ENCODE assay signal across 8 mouse cellular contexts in genomic region chr14:27337156-27337555, GRCm38 (mm10).
A peak's percentile ranks its signal among the peaks of the same experiment; 100 is the strongest.
DNase-seq lines count a peak whose midpoint lies in the region; ATAC-seq lines count a peak whose summit lies in the region.

No protein-coding gene starts in this region.

- ATAC-seq in hindbrain, embryonic 11.5 days (ENCODE audit: low FRiP score), result no peak
- no peak for ATAC-seq in limb, embryonic 13.5 days (ENCODE audit: low FRiP score, low read depth)
- ATAC-seq in erythroid progenitor cell, adult 5-6 weeks (replicated peaks; ENCODE audit: low FRiP score, poor library complexity, severe bottlenecking), result no peak

- peaks cover 47% of the 10 kb centered on the region for H3K27me3 ChIP-seq in hindbrain, embryonic 10.5 days (ENCODE audit: insufficient read depth, poor library complexity, severe bottlenecking)
- H3K27me3 ChIP-seq in hindbrain, embryonic 11.5 days (ENCODE audit: control insufficient read depth, insufficient read depth, low read length), result peaks cover 17% of the 10 kb centered on the region
- peaks cover 5% of the 10 kb centered on the region; the same call in 1 of the 2 replicates for H3K27me3 ChIP-seq in limb, embryonic 13.5 days

- no peak overlapping the region for H3K4me2 ChIP-seq in hindbrain, embryonic 11.5 days (replicated peaks; ENCODE audit: low read depth, low read length)
- H3K4me2 ChIP-seq in limb, embryonic 13.5 days (replicated peaks), result peak overlapping the region; percentile 96

- peaks cover 17% of the 10 kb centered on the region for H3K4me1 ChIP-seq in hindbrain, embryonic 10.5 days (replicated peaks)
- 0 out of 2 replicates have a peak, but pooled peaks cover 2% of the 10 kb centered on the region for H3K4me1 ChIP-seq in hindbrain, embryonic 11.5 days (replicated peaks; ENCODE audit: control insufficient read depth, insufficient read depth, low read length)
- H3K4me1 ChIP-seq in brown adipose tissue, adult 24 weeks (ENCODE audit: control insufficient read depth, insufficient read depth, insufficient read length, low read length), result peaks cover 10% of the 10 kb centered on the region
- H3K4me1 ChIP-seq in limb, embryonic 13.5 days, result peaks cover 50% of the 10 kb centered on the region

- DNase-seq in hindbrain, embryonic 10.5 days (ENCODE audit: low spot score), result no peak
- DNase-seq in hindbrain, embryonic 11.5 days (ENCODE audit: low spot score), result no peak
- peak; percentile 72 for DNase-seq in CD4-positive, CD25-positive, alpha-beta regulatory T cell, adult 2 months (ENCODE audit: low read depth, low spot score)
- DNase-seq in gastrocnemius, postnatal 36 days, result no peak
- no peak for DNase-seq in layer of hippocampus, postnatal 36 days

- H3K9me3 ChIP-seq in hindbrain, embryonic 10.5 days, result no peaks in the 10 kb centered on the region
- H3K9me3 ChIP-seq in hindbrain, embryonic 11.5 days (ENCODE audit: control insufficient read depth, low read length), result no peaks in the 10 kb centered on the region
- H3K9me3 ChIP-seq in limb, embryonic 13.5 days, result no peaks in the 10 kb centered on the region

- H3K9ac ChIP-seq in hindbrain, embryonic 11.5 days (ENCODE audit: low read depth, low read length), result no peak overlapping the region
- peak overlapping the region; percentile 77 for H3K9ac ChIP-seq in limb, embryonic 13.5 days

- intact Hi-C loops in gastrocnemius, postnatal 36 days (cut with DNase I), result loop anchor here (5.0 kb wide), 1 partner anchor 150 kb away; no protein-coding TSS in a partner anchor

- WGBS in hindbrain, embryonic 10.5 days, result 70% methylated on average over 6 of the region's 6 CpGs
- WGBS in hindbrain, embryonic 11.5 days, result 74% methylated on average over 6 of the region's 6 CpGs
- 57% methylated on average over 6 of the region's 6 CpGs for WGBS in limb, embryonic 13.5 days

- no peak overlapping the region for H3K27ac ChIP-seq in hindbrain, embryonic 10.5 days
- no peak overlapping the region for H3K27ac ChIP-seq in hindbrain, embryonic 11.5 days (ENCODE audit: low read depth, low read length)
- H3K27ac ChIP-seq in brown adipose tissue, adult 24 weeks (replicated peaks; ENCODE audit: low read depth, low read length), result peak overlapping the region; percentile 38; the same call in 1 of the 2 replicates
- H3K27ac ChIP-seq in limb, embryonic 13.5 days, result no peak overlapping the region

- peak overlapping the region; percentile 58; the same call in 1 of the 2 replicates for H3K4me3 ChIP-seq in hindbrain, embryonic 10.5 days
- no peak overlapping the region for H3K4me3 ChIP-seq in hindbrain, embryonic 11.5 days (ENCODE audit: low read depth, low read length)
- H3K4me3 ChIP-seq in brown adipose tissue, adult 24 weeks (ENCODE audit: insufficient read depth, low read depth, low read length), result peak overlapping the region; percentile 70
- peak overlapping the region; percentile 71 for H3K4me3 ChIP-seq in limb, embryonic 13.5 days

- no peaks in the 10 kb centered on the region for H3K36me3 ChIP-seq in hindbrain, embryonic 10.5 days
- H3K36me3 ChIP-seq in hindbrain, embryonic 11.5 days (ENCODE audit: control insufficient read depth, insufficient read depth, low read length), result no peaks in the 10 kb centered on the region
- H3K36me3 ChIP-seq in limb, embryonic 13.5 days, result no peaks in the 10 kb centered on the region
